ENCODE assay signal across 8 mouse cellular contexts in the genomic region with DNA sequence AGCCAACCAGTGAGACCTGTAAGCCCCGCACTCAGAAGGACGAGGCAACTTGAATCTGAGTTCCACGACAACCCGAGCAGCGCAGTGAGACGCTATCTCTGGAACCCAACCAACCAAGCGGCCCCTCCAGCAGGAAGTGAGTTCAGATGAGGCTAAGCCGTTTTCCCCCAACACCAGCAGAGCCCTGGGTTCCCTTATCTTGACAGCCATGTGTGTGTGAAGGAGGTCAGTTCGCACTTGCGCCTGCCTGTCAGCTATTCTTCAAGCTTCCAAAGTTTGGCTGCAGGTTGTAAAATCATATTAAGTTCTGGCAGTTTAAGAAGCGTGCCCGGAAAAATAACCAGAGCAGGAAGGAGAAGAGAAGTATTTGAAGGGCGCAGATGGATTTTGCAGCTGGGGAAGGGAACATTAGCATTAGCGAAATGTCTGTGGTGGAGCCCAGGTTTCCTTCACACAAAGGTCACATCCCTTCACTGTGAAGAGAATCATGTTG.
A peak's percentile ranks its signal among the peaks of the same experiment; 100 is the strongest.
DNase-seq lines count a peak whose midpoint lies in the region; ATAC-seq and TF ChIP-seq lines count a peak whose summit lies in the region.
"Had no signal": no experiment of that assay in that cellular context is flagged by ENCODE, and none has a peak within 500 bp of the region (broad histone marks: within the 10 kb centered on the region; RNA-seq: fewer than 3 reads in every experiment).

No protein-coding gene starts in this region.

- no peak overlapping the region for H3K4me3 ChIP-seq in lung, embryonic 14.5 days (ENCODE audit: low read depth, low read length)
- H3K4me3 ChIP-seq in stomach, embryonic 16.5 days (replicated peaks; ENCODE audit: low read length): no peak overlapping the region
- H3K4me3 ChIP-seq in forebrain, embryonic 14.5 days (ENCODE audit: low read depth, low read length): no peak overlapping the region
- H3K4me3 ChIP-seq: embryonic facial prominence, embryonic 12.5 days had no signal

- H3K4me1 ChIP-seq in lung, embryonic 14.5 days (ENCODE audit: insufficient read depth): no peaks in the 10 kb centered on the region
- peaks cover 6% of the 10 kb centered on the region; the same call in 1 of the 2 replicates for H3K4me1 ChIP-seq in stomach, embryonic 16.5 days (ENCODE audit: control insufficient read depth, insufficient read depth, low read length)
- H3K4me1 ChIP-seq in forebrain, embryonic 14.5 days (ENCODE audit: control insufficient read depth, insufficient read depth, low read length): 0 out of 2 replicates have a peak, but pooled peaks cover 2% of the 10 kb centered on the region

- peak; percentile 92 for DNase-seq in MEL-GATA-1-ER (ENCODE audit: extremely low read depth, low read depth)
- DNase-seq in embryo, embryonic 10.5 days (ENCODE audit: low spot score): peak; percentile 23
- DNase-seq in heart, postnatal 25 days (ENCODE audit: low spot score): peak; percentile 46
- DNase-seq in lung, embryonic 14.5 days: peak; percentile 59
- no peak for DNase-seq in layer of hippocampus, postnatal 25 days (ENCODE audit: extremely low spot score in 1 of 2, low spot score in 1 of 2)
- no peak for DNase-seq in forebrain, embryonic 14.5 days (ENCODE audit: low spot score)

- no peak overlapping the region for H3K27ac ChIP-seq in lung, embryonic 14.5 days (ENCODE audit: low read depth)
- no peak overlapping the region for H3K27ac ChIP-seq in stomach, embryonic 16.5 days (ENCODE audit: low read length)
- H3K27ac ChIP-seq in forebrain, embryonic 14.5 days (ENCODE audit: low read depth, low read length): no peak overlapping the region
- H3K27ac ChIP-seq: embryonic facial prominence, embryonic 12.5 days had no signal

- intact Hi-C loops in heart, postnatal 25 days (cut with DNase I): loop anchor here (5.0 kb wide), 2 partner anchors 168 to 368 kb away; partner anchors contain the start of gene Trib2

- 20% methylated on average over 14 of the region's 14 CpGs for WGBS in lung, embryonic 14.5 days
- WGBS in stomach, embryonic 16.5 days: 42% methylated on average over 14 of the region's 14 CpGs
- 91% methylated on average over 14 of the region's 14 CpGs for WGBS in forebrain, embryonic 14.5 days

- no peak overlapping the region for H3K9ac ChIP-seq in lung, embryonic 14.5 days
- no peak overlapping the region for H3K9ac ChIP-seq in stomach, embryonic 16.5 days (ENCODE audit: low read length)
- H3K9ac ChIP-seq in forebrain, embryonic 14.5 days (ENCODE audit: low read length): no peak overlapping the region
- H3K9ac ChIP-seq: embryonic facial prominence, embryonic 12.5 days had no signal

- peak; percentile 74; the same call in 1 of the 2 replicates for ATAC-seq in lung, embryonic 14.5 days (ENCODE audit: insufficient read depth)
- no peak for ATAC-seq in stomach, embryonic 16.5 days (ENCODE audit: insufficient read depth, low FRiP score)
- ATAC-seq in forebrain, embryonic 14.5 days: no peak

- peak overlapping the region; percentile 32 for H3K4me2 ChIP-seq in lung, embryonic 14.5 days
- peak overlapping the region; percentile 21; the same call in 1 of the 2 replicates for H3K4me2 ChIP-seq in stomach, embryonic 16.5 days (ENCODE audit: low read depth, low read length)
- no peak overlapping the region for H3K4me2 ChIP-seq in forebrain, embryonic 14.5 days (ENCODE audit: low read length)
- H3K4me2 ChIP-seq: embryonic facial prominence, embryonic 12.5 days had no signal

- H3K9me3 ChIP-seq in lung, embryonic 14.5 days (ENCODE audit: low read depth, low read length): no peaks in the 10 kb centered on the region
- H3K9me3 ChIP-seq in stomach, embryonic 16.5 days (replicated peaks; ENCODE audit: control insufficient read depth, low read length): no peaks in the 10 kb centered on the region
- no peaks in the 10 kb centered on the region for H3K9me3 ChIP-seq in forebrain, embryonic 14.5 days (replicated peaks; ENCODE audit: control insufficient read depth, low read length)
- H3K9me3 ChIP-seq: embryonic facial prominence, embryonic 12.5 days had no signal

- no peaks in the 10 kb centered on the region for H3K27me3 ChIP-seq in lung, embryonic 14.5 days (ENCODE audit: insufficient read depth, low read length)
- no peaks in the 10 kb centered on the region for H3K27me3 ChIP-seq in stomach, embryonic 16.5 days (ENCODE audit: control insufficient read depth, insufficient read depth, low read length)
- no peaks in the 10 kb centered on the region for H3K27me3 ChIP-seq in forebrain, embryonic 14.5 days (replicated peaks; ENCODE audit: control insufficient read depth, insufficient read depth, low read length)
- H3K27me3 ChIP-seq: embryonic facial prominence, embryonic 12.5 days had no signal

- no peak for TF ChIP-seq CTCF in lung, embryonic 14.5 days (IDR thresholded peaks at IDR 0.05; ENCODE audit: low read depth)

- H3K36me3 ChIP-seq in lung, embryonic 14.5 days (ENCODE audit: insufficient read depth): no peaks in the 10 kb centered on the region
- no peaks in the 10 kb centered on the region for H3K36me3 ChIP-seq in stomach, embryonic 16.5 days (ENCODE audit: control insufficient read depth, insufficient read depth, low read length)
- H3K36me3 ChIP-seq in forebrain, embryonic 14.5 days (ENCODE audit: control insufficient read depth, insufficient read depth, low read length): no peaks in the 10 kb centered on the region
- H3K36me3 ChIP-seq: embryonic facial prominence, embryonic 12.5 days had no signal

Comparison
In these comparisons a context has a peak if more than half of its experiments do, and no peak if none do; other contexts are left out.
1. DNase-seq: peak in MEL-GATA-1-ER (single experiment), embryo, embryonic 10.5 days (single experiment), heart, postnatal 25 days (single experiment) and lung, embryonic 14.5 days (single experiment); none in layer of hippocampus, postnatal 25 days (0 of 2) and forebrain, embryonic 14.5 days (single experiment).